Mouse (Mus musculus) monocyte, adult 2 months (primary cell): ENCODE results near the gene Fads1.
"Not testable (repeated sequence)": the region's sequence is repeated elsewhere in the genome, so short reads cannot be mapped to it uniquely, and the experiment has no call there.

Experiments
- DNase-seq, 2 experiments: peaks; one replicate each; pipeline ENCODE4 v3.0.0; 2022; ENCODE audit warnings: low spot score in 2 of 2, low read depth in 1 of 2

Gene Fads1

DNA sequence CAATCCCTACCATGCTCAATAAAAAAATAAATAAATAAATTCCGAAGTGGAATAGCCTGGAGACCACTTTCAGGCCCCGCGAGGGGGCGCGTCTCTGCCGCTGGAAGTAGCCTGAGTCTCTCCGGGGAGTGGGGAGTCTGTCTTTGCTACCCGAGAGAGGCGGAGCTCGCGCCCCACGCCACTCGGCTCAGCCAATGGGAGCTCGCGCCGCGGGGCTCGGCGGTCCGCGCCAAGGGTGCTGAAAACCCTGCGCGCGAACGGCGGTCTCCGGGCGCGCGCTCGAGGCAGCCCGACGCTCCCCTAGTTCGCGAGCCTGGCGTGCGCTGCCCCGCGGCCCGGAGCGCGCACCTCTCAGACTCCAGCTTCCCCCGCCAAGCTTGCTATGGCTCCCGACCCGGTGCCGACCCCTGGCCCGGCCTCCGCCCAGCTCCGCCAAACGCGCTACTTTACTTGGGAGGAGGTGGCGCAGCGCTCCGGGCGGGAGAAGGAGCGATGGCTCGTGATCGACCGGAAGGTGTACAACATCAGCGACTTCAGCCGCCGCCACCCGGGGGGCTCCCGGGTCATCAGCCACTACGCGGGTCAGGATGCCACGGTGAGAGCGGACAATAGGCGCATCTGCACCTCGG lies at the start of gene Fads1:
Fads1 (plus strand) TSS at position 219 of the 629 bp plus-strand sequence.
- peak in 1 of 2 experiments; percentile 40 for DNase-seq

GRCm38 (mm10) chr19:10134692-10135091 lies 48.0 kb upstream of the Fads1 start:
- DNase-seq: no peak

DNA sequence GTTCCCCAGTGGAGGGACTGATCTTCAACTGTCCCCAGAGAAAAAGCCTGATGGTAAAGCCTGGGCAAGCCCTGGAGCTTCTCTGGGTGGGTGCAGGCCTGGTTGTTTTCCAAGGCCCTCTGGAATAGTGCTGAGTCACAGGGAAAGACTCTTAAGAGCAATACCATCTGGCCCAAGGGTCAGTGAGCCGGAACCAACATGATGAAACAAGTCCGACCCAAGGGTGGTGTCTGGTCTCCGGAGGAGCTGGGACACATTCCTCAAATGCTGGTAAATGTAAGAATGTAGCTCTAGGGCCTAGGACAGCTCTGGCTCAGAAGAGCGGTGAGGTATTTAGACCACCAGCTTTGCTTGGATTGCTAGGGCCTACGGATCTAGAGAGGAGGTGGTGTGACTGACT lies 45.3 kb upstream of the Fads1 start:
- no peak for DNase-seq

GRCm38 (mm10) chr19:10139736-10140135 lies 43.0 kb upstream of the Fads1 start:
- no peak for DNase-seq

GRCm38 (mm10) chr19:10143667-10144066 lies 39.0 kb upstream of the Fads1 start:
- DNase-seq: no peak

DNA sequence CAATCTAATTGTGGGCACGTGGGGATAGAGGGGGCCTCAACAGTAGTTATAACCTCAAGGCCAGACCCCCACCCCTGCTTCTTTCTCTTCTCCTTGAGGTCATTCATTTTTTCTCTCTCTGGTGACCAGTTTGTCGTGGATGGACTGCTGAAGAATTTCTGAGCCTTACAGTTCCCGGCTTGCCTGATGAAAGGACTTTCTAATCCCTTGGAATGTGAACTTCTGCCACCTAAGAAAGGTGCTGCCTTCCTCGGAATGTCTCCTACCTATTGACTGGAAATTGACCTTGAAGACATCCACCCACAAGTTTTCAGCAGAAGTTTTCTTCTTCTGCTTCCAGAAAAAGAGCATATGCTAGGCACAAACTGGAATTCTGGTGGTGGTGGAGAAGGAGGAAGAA lies 38.2 kb upstream of the Fads1 start:
- no peak for DNase-seq

GRCm38 (mm10) chr19:10148555-10148954 lies 34.1 kb upstream of the Fads1 start:
- no peak for DNase-seq

DNA sequence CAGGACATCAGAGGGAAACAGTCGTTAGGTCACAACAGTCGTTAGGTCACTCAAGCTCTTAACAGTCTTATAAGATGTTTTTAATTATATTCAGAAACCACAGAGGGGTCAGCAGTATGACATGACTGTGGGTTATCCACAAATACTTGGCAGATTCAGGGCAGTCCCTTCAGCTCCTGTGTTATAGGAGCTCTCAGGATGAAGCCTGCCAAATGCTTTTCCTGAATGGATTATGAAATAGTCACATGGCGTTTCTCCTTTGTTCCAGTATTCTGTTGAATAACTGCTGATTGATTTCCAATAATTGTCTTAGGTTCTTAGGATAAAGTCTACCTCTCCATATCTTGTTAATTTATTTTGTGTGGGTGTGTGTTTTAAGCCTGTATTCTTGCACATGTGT lies 33.5 kb upstream of the Fads1 start:
- DNase-seq: no peak

- DNase-seq: no peak
These were observed 25.0 kb upstream of the Fads1 start for GRCm38 (mm10) chr19:10157725-10158124.

GRCm38 (mm10) chr19:10163896-10164295 lies 18.8 kb upstream of the Fads1 start:
- DNase-seq: no peak

DNA sequence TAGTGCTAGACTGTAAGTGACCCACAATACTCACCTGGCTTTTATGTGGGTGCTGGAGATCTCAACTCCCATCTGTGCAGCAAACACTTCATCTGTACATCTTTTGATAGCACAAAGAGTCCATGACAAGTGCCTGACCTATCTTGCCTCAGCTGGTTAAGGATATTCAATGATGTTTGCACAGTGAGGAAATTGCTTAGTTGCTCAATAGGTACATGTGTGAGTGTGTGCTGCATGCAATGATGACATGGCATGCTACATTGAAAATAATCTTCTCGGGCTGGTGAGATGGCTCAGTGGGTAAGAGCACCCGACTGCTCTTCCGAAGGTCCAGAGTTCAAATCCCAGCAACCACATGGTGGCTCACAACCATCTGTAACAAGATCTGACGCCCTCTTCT lies 16.8 kb upstream of the Fads1 start:
- not testable (repeated sequence) for DNase-seq

- no peak for DNase-seq
These were observed 15.6 kb upstream of the Fads1 start for GRCm38 (mm10) chr19:10167112-10167511.

DNA sequence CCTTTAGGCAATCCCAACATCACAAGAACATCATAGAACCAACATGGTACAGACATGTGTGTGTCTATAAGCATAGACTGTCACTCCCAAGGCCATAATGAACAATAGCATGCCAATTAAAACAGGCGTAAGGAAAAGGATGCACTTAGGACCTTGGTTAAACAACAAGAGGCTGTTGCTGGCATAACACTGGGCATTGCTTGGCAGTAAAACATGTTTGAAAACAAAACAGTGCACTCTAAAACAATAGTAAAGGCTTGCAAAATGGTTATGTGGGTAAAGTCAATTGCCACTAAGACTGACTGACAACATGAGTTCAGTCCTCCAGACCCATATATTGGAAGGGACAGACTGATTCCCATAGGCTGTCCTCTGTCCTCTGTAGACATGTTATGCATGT lies 14.7 kb upstream of the Fads1 start:
- no peak for DNase-seq

- no peak for DNase-seq
These were observed 14.2 kb upstream of the Fads1 start for GRCm38 (mm10) chr19:10168441-10168840.

DNA sequence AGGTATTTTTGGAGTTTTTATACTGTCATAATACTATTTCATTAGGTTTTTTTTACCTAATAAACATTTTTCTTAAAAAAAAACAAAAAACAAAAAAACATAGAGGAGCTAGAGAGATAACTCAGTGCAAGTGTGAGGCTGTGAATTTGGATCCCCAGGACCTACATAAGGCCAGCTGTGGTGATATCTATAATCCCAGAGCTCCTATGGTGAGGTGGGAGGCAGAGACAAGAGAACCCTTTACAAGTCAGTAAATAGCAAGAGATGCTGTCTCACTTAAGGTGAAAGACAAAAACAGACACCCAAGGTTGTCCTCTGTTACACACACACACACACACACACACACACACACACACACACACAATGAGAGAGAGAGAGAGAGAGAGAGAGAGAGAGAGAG lies 13.5 kb upstream of the Fads1 start:
- no peak for DNase-seq

DNA sequence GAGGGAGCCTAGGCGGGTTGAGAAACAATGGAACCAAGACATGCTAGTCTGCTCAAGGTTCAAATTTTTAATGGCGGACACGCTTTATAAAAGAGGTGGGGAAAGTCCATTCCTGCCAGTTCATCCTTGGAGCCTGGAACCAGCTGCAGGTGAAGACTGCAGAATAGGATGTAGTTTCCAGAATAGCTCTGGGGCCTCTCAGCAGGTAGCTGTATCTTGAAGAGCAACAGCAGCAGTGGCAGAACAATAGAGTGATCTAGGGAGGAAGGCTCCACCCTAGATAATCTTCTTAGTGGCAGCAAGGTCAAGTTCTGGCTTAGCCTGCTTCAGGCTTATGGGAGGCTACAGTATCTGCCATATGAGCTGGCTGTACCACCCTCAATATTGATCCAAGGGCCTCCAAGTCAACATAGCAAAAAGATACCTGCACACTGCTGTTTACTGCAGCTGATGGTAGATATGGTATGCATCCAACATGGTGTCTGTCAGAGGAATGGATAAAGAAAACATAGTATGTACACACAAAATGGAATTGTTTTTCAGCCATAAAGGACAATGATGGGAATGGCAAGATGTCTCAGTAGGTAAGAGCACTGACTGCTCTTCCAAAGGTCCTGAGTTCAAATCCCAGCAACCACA lies 12.9 kb upstream of the Fads1 start:
- DNase-seq: not testable (repeated sequence)

GRCm38 (mm10) chr19:10170466-10170865 lies 12.2 kb upstream of the Fads1 start:
- DNase-seq: no peak

- no peak for DNase-seq
These were observed 11.3 kb upstream of the Fads1 start for GRCm38 (mm10) chr19:10171359-10171758.

DNA sequence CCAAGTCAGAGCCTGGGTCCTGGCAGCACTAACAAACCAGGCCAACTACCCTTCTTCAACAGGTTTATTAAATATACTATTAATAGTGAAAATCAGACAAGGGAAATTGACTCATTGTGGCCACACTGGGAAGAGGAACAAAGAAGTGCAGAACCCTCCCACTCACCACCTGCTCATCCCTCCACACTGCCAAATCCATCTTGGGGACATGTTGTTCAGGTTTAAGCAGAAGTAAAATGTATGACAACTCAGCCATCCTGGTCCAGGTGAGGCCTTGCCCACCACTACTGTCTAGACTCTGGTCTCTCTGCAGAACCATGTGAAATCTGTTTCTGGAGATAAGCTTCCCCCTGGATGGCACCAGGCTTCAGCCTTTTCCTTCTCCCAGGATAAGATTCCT lies 10.8 kb upstream of the Fads1 start:
- DNase-seq: no peak

- no peak for DNase-seq
These were observed 9.5 kb upstream of the Fads1 start for GRCm38 (mm10) chr19:10173116-10173718.

- no peak for DNase-seq
These were observed 8.7 kb upstream of the Fads1 start for GRCm38 (mm10) chr19:10173844-10174539.

DNA sequence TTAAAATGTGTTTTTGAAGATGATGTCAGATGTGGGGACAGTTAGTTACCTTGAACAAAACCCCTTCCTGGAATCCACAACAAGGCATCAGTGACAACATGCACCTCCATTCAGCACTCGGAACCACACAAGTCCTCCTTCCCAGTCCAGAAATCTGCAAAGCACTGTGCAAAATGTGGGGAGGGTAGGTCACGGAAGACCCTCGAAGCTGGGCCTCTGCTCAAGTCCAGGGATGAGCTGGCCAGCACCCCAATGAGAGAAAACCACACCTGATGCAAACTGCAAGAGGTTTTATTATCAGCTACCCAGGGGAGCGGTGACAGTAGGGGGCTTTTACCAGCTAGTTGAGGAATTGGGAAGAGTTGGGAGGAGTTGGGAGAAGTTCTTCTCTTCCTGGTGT lies 7.7 kb upstream of the Fads1 start:
- no peak for DNase-seq
